Mouse (Mus musculus) cortical plate, adult 2 months (tissue): Measurements from ENCODE around the gene Epc2. TPM values are rescaled to one million over a fixed set of nuclear protein-coding genes. Genes with fewer than 3 reads are reported as not detected.

Experiments
- H3K27ac ChIP-seq: fragments of 200-500 bp; 2 replicates; pipeline ENCODE4 v1.5.1; 2012; ENCODE audit warnings: low read length, control low read depth, inconsistent platforms; ENCODE audit not compliant: insufficient read depth
- H3K4me1 ChIP-seq: fragments of 200-500 bp; 2 replicates; pipeline ENCODE4 v1.6.1; 2011; ENCODE audit warnings: low read length; ENCODE audit not compliant: control insufficient read depth, insufficient read depth
- H3K4me3 ChIP-seq: fragments of 200-500 bp; 2 replicates; pipeline ENCODE4 v1.5.1; 2011; ENCODE audit warnings: mild to moderate bottlenecking, low read length, control low read depth; ENCODE audit not compliant: insufficient read depth
- CTCF ChIP-seq: fragments of 200-500 bp; IDR thresholded peaks from 2 replicates; pipeline ENCODE4 v1.5.1; 2011; ENCODE audit warnings: mild to moderate bottlenecking, control low read depth, low read length; ENCODE audit not compliant: insufficient read depth; ENCODE audit errors: extremely low read depth
- POLR2A ChIP-seq: fragments of 200-500 bp; IDR thresholded peaks from 2 replicates; pipeline ENCODE4 v1.6.1; 2011; ENCODE audit warnings: mild to moderate bottlenecking, low read length, control low read depth; ENCODE audit not compliant: insufficient read depth; ENCODE audit errors: extremely low read depth
- polyA plus RNA-seq: library from polyadenylated mRNA; depleted of rRNA; stranded (reverse); fragments of >200 nt; gene quantifications from 2 replicates; pipeline ENCODE4 v1.2.3, GENCODE M21; 2012

Epc2 gene
- polyA plus RNA-seq, 1 experiment = 24.3 TPM

DNA sequence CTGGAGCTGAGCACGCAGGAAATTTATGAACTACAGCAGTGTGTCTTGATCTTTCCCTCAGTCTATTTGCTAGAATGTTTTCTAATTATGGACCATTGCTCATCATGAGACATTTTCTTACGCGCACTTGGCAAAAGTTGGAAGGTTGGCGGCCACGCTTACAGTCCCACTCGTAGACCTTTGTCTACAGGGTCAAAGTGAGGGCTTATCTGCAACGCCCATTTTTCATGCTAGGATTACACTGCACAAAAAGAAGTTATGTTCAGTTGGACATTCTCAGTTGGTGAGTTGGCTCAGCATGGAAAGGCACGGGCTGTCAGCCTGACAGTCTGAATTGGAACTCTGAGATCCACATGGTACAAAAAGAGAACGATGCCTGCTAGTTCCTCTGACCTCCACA lies 18.1 kb upstream of the Epc2 start:
- Histone ChIP-seq H3K27ac (no peak overlapping the region), H3K4me3 (no peak overlapping the region), H3K4me1 (peaks cover 1% of the 10 kb centered on the region; the same call in 1 of the 2 replicates)
- TF ChIP-seq CTCF = no peak
- TF ChIP-seq POLR2A = no peak

DNA sequence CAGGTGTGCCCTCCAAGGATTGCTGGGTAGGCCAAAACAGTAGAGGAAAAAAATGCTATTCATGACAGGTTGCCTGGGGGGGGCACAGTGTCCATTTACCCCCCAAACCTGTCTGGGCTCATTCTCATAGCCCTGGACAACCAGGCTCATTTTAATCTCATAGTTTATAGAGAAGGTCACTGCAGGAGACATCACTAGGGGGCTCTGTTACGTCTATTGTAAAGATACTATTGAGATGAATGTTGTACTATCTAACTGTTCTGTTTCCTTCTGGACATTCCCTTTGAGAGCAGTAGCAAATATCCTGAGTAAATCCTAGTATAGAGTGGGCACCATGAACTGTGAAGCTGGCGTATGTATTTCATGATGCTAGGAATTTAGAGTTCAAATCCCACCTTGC lies 5.0 kb upstream of the Epc2 start:
- Histone ChIP-seq H3K27ac (no peak overlapping the region), H3K4me3 (no peak overlapping the region), H3K4me1 (no peaks in the 10 kb centered on the region)
- TF ChIP-seq CTCF = no peak
- TF ChIP-seq POLR2A = no peak

DNA sequence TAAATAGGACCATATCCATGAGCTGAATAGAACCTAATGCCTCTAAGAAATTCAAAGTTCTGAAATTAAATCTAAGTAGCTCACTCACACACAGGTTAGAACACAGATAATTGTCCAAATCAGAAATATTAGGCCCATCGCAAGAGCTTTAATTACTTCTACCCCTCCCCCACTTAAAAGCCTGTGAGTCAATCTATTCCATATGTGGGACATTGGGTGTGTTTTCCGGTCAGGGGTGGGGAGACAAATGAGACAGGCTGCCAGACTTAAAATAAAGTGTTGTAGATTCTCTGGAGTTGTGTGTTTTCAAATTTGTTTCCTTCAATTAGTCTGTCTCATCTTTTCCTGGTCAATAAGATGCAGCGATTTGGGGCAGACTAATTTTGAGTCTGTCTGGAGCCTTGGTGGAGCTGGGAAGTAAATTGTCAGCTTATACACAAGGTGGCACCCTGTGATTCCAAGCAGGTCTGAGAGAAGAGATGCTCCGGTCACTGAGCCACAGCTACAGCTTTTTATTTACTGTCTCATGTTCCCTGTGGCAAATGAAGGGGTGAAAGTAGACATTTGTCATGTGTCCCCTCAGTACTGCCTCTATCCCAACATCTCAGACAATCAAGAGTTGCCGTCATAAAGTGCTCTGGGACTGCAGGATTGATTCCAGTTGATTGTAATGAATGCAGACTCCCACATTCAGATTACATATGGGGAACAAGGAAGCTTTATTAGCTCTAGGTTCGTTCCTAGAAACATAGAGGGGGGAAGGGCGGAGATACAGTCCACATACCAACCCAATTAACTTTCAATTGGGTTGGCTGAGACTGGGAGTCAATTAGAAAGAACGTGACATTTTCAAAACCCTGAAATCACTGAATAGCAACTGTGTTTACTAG lies 3.5 kb upstream of the Epc2 start:
- TF ChIP-seq CTCF (peak; percentile 53), POLR2A (no peak)
- no peaks in the 10 kb centered on the region for H3K4me1 ChIP-seq
- no peak overlapping the region for H3K27ac ChIP-seq
- H3K4me3 ChIP-seq = no peak overlapping the region

DNA sequence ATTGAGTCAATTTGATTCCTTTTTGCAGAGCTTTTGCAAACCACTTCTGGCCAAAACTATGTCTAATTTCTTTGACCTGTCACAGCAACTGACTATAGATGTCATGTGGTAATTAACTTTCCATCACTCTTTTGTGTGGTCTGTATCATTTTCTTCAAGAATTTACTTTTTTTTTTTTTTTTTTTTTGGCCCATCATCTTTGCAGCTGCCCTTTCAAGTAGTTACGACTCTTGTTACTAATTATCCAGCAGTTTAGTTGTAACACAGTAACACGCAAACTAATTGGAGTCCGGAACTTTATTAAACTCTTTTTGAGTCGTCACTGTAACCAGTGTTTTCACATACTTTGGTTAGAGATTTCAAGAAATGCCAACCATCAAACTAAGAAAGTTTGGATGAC lies 819 bp upstream of the Epc2 start:
- peaks cover 2% of the 10 kb centered on the region; the same call in 1 of the 2 replicates for H3K4me1 ChIP-seq
- peak overlapping the region; percentile 89 for H3K4me3 ChIP-seq
- H3K27ac ChIP-seq = no peak overlapping the region
- TF ChIP-seq CTCF (no peak), POLR2A (no peak)

DNA sequence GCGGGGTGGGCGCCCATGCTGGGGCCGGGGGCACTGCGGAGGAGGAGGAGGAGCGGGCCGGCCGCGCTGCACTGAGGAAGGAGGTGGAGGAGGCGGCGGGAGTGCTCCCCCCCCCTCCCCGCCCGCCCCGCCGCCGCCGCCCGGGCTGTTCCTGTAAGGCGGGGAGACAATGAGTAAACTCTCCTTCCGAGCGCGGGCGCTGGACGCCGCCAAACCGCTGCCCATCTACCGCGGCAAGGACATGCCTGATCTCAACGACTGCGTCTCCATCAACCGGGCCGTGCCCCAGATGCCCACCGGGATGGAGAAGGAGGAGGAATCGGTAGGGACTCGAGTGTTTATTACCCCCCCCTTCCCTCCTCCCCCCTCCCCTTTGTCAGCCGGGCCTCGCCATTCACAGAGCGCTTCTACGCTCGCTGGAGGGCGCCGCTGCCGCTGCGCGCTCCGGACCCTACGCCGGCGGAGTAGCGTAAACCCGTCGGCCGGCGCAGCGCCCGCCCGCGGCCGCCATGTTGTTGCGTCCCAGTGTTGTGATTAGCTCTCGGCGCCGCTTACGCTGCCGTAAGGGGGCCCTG lies 438 bp downstream of the Epc2 start:
- Histone ChIP-seq H3K4me1 (peaks cover 2% of the 10 kb centered on the region; the same call in 1 of the 2 replicates), H3K27ac (peak overlapping the region; percentile 97), H3K4me3 (peak overlapping the region; percentile 89)
- TF ChIP-seq CTCF (no peak), POLR2A (0 out of 2 replicates have a peak, but pooled peaks have one; percentile 28)

DNA sequence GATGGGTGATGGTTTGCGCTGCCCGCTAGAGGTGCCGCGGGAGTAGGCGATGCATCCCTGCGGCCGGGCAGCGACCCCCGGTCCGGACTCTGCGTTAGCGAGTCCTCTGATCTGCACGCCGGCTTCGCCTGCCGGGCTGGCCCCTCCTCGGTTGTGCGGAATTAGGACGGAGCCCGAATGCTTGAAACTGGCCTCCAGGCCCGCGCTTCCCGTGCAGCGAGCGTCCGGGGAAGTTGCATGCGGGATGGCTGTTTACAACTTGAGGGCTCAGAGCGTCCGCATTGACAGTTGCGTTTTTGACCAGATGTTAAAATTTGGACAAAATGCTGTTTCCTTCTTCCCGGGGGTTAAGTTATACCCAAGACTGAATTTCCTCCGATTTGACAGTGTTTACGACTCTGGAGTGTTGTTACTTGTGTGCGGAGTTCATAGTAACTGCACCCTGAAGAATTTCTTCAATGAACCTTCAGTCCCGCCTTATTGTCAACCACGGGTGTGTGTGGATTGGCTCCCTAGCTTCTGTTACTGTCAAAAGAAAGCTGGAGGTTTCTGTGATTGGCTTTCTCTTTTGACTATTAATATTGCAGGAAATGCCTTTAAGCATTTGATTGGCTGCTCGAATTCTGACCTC lies 1.3 kb downstream of the Epc2 start:
- H3K27ac ChIP-seq = peak overlapping the region; percentile 40
- TF ChIP-seq POLR2A (no peak), CTCF (no peak)
- H3K4me1 ChIP-seq = peaks cover 2% of the 10 kb centered on the region; the same call in 1 of the 2 replicates
- peak overlapping the region; percentile 89 for H3K4me3 ChIP-seq

DNA sequence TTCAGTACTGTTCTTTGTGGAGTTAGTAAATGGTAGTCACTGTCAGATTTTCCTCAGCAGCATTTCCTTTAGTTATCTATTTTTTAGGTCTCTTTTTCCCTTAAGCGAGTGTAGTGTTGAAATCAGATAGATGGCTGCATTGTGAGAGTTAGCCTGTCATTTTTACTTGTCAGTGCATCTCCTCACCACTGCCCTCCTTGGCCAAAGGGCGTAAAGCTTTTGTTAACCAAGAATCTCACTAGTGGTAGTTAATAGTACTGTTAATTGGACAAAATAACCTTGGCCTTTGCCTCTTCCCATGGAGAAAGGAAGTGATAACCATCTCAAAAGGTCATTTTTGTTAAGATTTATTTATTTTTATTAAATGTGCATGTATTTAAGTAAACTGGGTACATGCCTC lies 6.5 kb downstream of the Epc2 start:
- no peak for TF ChIP-seq CTCF
- TF ChIP-seq POLR2A = no peak
- H3K4me3 ChIP-seq = no peak overlapping the region
- no peak overlapping the region for H3K27ac ChIP-seq
- peaks cover 2% of the 10 kb centered on the region; the same call in 1 of the 2 replicates for H3K4me1 ChIP-seq

DNA sequence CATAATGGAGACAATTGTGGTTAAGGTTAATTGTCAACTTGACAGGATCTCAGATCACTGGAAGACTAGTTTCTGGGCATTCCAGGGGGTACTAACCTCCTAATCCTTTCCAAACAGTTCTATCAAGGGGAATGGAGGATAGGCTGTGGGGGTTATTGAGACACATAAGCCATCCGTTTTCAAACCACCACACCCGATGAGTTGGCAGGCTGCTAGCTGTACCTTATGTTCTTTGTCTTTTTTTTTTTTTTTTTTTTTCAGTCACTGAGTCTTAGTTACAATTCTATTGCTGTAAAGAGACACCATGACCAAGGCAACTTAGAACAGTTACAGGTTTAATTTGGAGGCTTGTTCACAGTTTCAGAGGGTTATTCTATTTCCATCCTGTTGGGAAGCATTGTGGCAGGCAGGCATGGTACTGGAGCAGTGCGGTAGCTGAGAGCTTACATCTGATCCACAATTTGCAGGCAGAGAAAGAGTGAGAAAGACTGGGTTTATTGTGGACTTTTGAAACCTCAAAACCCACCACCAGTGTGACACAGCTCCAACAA lies 14.5 kb downstream of the Epc2 start:
- no peak overlapping the region for H3K4me3 ChIP-seq
- TF ChIP-seq POLR2A (no peak), CTCF (no peak)
- no peak overlapping the region for H3K27ac ChIP-seq
- peaks cover 2% of the 10 kb centered on the region; the same call in 1 of the 2 replicates for H3K4me1 ChIP-seq

DNA sequence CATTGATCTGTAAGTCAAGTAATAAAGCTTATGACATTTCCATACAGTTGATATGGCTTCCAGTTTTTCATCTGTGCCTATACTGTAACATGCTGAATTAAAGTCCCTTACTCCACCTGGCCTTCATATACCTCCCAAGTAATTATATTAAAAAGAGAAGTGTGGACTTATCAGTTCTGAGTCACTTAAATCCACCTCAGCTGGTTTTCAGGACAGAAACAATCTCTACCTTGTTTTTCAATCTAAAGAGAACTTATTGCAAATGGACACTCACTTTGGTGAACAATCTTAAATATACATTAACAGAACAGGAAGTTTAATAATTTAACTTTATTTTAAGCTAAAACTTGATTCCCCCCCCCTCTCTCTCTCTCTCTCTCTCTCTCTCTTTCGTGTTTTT lies 15.8 kb downstream of the Epc2 start:
- no peak overlapping the region for H3K27ac ChIP-seq
- no peak for TF ChIP-seq CTCF
- TF ChIP-seq POLR2A = no peak
- H3K4me1 ChIP-seq = peaks cover 3% of the 10 kb centered on the region
- no peak overlapping the region for H3K4me3 ChIP-seq
